Mouse (Mus musculus) MEL (cell line): Measurements from ENCODE around the gene Sdhc. TPM values are rescaled to one million over a fixed set of nuclear protein-coding genes. Genes with fewer than 3 reads are reported as not detected.
A peak's percentile ranks its signal among the peaks of the same experiment; 100 is the strongest.

Experiments
- DNase-seq: peaks from one replicate; pipeline ENCODE4 v3.0.0; 2011; ENCODE audit warnings: low read depth, low spot score
- H3K27ac ChIP-seq: 2 replicates; pipeline ENCODE4 v1.5.1; 2012; ENCODE audit warnings: low read depth, mild to moderate bottlenecking, control low read depth, low read length, moderate library complexity; ENCODE audit not compliant: control insufficient read depth
- H3K27me3 ChIP-seq, 2 experiments: fragments of 150-350 bp in 1 of 2; sonication (generic) in 1 of 2; 2 replicates each; pipeline ENCODE4 v1.6.1; 2012; ENCODE audit warnings: low read length in 2 of 2, mild to moderate bottlenecking in 2 of 2, improper control_type of control experiment in 1 of 2, moderate library complexity in 1 of 2; ENCODE audit not compliant: insufficient read depth in 2 of 2, control insufficient read depth in 1 of 2
- H3K36me3 ChIP-seq, 2 experiments: 2 replicates each; pipeline ENCODE4 v1.6.1; 2012 to 2014; ENCODE audit warnings: low read length in 2 of 2, improper control_type of control experiment in 1 of 2, inconsistent platforms in 1 of 2, mild to moderate bottlenecking in 1 of 2; ENCODE audit not compliant: insufficient read depth in 2 of 2, control insufficient read depth in 1 of 2
- H3K4me1 ChIP-seq, 2 experiments: fragments of 150-350 bp in 1 of 2; sonication (generic) in 1 of 2; 2 replicates each; pipeline ENCODE4 v1.6.1; 2012; ENCODE audit warnings: low read length in 2 of 2, improper control_type of control experiment in 1 of 2, mild to moderate bottlenecking in 1 of 2; ENCODE audit not compliant: insufficient read depth in 2 of 2, control insufficient read depth in 1 of 2
- H3K4me3 ChIP-seq, 2 experiments: fragments of 150-350 bp in 1 of 2; sonication (generic) in 1 of 2; 2 replicates each; pipeline ENCODE4 v1.5.1; 2012; ENCODE audit warnings: low read depth in 2 of 2, low read length in 2 of 2, mild to moderate bottlenecking in 2 of 2, moderate library complexity in 2 of 2, control low read depth in 1 of 2, improper control_type of control experiment in 1 of 2; ENCODE audit not compliant: control insufficient read depth in 1 of 2, insufficient read depth in 1 of 2
- H3K79me2 ChIP-seq: 2 replicates; pipeline ENCODE4 v1.6.1; 2012; ENCODE audit warnings: mild to moderate bottlenecking, low read length, moderate library complexity; ENCODE audit not compliant: control insufficient read depth, poor library complexity, insufficient read depth
- H3K9ac ChIP-seq: 2 replicates; pipeline ENCODE4 v1.6.1; 2012; ENCODE audit warnings: low read depth, mild to moderate bottlenecking, control low read depth, low read length, moderate library complexity; ENCODE audit not compliant: control insufficient read depth, poor library complexity, severe bottlenecking
- H3K9me3 ChIP-seq: fragments of 150-350 bp; sonication (generic); replicated peaks from 2 replicates; pipeline ENCODE4 v1.6.1; 2012; ENCODE audit warnings: mild to moderate bottlenecking, low read length, improper control_type of control experiment, moderate library complexity; ENCODE audit not compliant: insufficient read depth
- BHLHE40 ChIP-seq: IDR thresholded peaks from 2 replicates; pipeline ENCODE4 v1.6.1; 2012; ENCODE audit warnings: low read depth, mild to moderate bottlenecking, inconsistent platforms, low read length, improper control_type of control experiment, borderline replicate concordance
- CHD1 ChIP-seq: IDR thresholded peaks from 2 replicates; pipeline ENCODE4 v1.6.1; 2012; ENCODE audit warnings: low read depth, mild to moderate bottlenecking, inconsistent platforms, low read length, improper control_type of control experiment
- CHD2 ChIP-seq: IDR thresholded peaks from 2 replicates; pipeline ENCODE4 v1.6.1; 2011; ENCODE audit warnings: low read length, improper control_type of control experiment
- CTCF ChIP-seq, 3 experiments: IDR thresholded peaks in 2 of 3; conservative IDR thresholded peaks in 1 of 3; 2 replicates each; pipeline ENCODE4 v1.5.1; 2011 to 2012; ENCODE audit warnings: low read length in 3 of 3, low read depth in 2 of 3, mild to moderate bottlenecking in 2 of 3, improper control_type of control experiment in 1 of 3, inconsistent platforms in 1 of 3, mixed read lengths in 1 of 3, moderate library complexity in 1 of 3; ENCODE audit not compliant: control insufficient read depth in 1 of 3, insufficient read depth in 1 of 3, poor library complexity in 1 of 3, severe bottlenecking in 1 of 3
- E2F4 ChIP-seq: IDR thresholded peaks from 2 replicates; pipeline ENCODE4 v1.6.1; 2011; ENCODE audit warnings: low read depth, low read length, improper control_type of control experiment, borderline replicate concordance
- ELF1 ChIP-seq: IDR thresholded peaks from 2 replicates; pipeline ENCODE4 v1.6.1; 2014; ENCODE audit warnings: low read depth, mild to moderate bottlenecking, inconsistent platforms, low read length, improper control_type of control experiment, moderate library complexity
- EP300 ChIP-seq, 2 experiments: IDR thresholded peaks; 2 replicates each; pipeline ENCODE4 v1.6.1; 2011; ENCODE audit warnings: improper control_type of control experiment in 2 of 2, low read length in 2 of 2, low read depth in 1 of 2, mild to moderate bottlenecking in 1 of 2
- ETS1 ChIP-seq: IDR thresholded peaks from 2 replicates; pipeline ENCODE4 v1.6.1; 2012; ENCODE audit warnings: low read depth, mild to moderate bottlenecking, inconsistent platforms, low read length, improper control_type of control experiment, moderate library complexity
- GABPA ChIP-seq: IDR thresholded peaks from 2 replicates; pipeline ENCODE4 v1.6.1; 2012; ENCODE audit warnings: low read depth, mild to moderate bottlenecking, inconsistent platforms, low read length, improper control_type of control experiment, moderate library complexity
- GATA1 ChIP-seq: IDR thresholded peaks from 2 replicates; pipeline ENCODE4 v1.6.1; 2011; ENCODE audit warnings: low read depth, low read length, improper control_type of control experiment
- HCFC1 ChIP-seq: IDR thresholded peaks from 2 replicates; pipeline ENCODE4 v1.6.1; 2012; ENCODE audit warnings: low read depth, mild to moderate bottlenecking, inconsistent platforms, low read length, improper control_type of control experiment, moderate library complexity
- JUND ChIP-seq: IDR thresholded peaks from 2 replicates; pipeline ENCODE4 v1.6.1; 2011; ENCODE audit warnings: low read depth, mild to moderate bottlenecking, improper control_type of control experiment, low read length
- KAT2A ChIP-seq: conservative IDR thresholded peaks from 2 replicates; pipeline ENCODE4 v1.6.1; 2012; ENCODE audit warnings: low read depth, low read length, improper control_type of control experiment, inconsistent platforms
- MAFK ChIP-seq: IDR thresholded peaks from 2 replicates; pipeline ENCODE4 v1.6.1; 2011; ENCODE audit warnings: low read depth, mild to moderate bottlenecking, low read length, improper control_type of control experiment, borderline replicate concordance
- MAX ChIP-seq: IDR thresholded peaks from 2 replicates; pipeline ENCODE4 v1.6.1; 2011; ENCODE audit warnings: low read length, improper control_type of control experiment
- MAZ ChIP-seq: IDR thresholded peaks from 2 replicates; pipeline ENCODE4 v1.6.1; 2012; ENCODE audit warnings: low read depth, mild to moderate bottlenecking, inconsistent platforms, low read length, improper control_type of control experiment
- MEF2A ChIP-seq: IDR thresholded peaks from 2 replicates; pipeline ENCODE4 v1.6.1; 2014; ENCODE audit warnings: low read depth, mild to moderate bottlenecking, inconsistent platforms, low read length, improper control_type of control experiment; ENCODE audit not compliant: poor library complexity, insufficient replicate concordance, severe bottlenecking; ENCODE audit errors: extremely low read depth
- MXI1 ChIP-seq: IDR thresholded peaks from 2 replicates; pipeline ENCODE4 v1.6.1; 2011; ENCODE audit warnings: mild to moderate bottlenecking, low read depth, low read length, improper control_type of control experiment
- MYB ChIP-seq: IDR thresholded peaks from 2 replicates; pipeline ENCODE4 v1.6.1; 2011; ENCODE audit warnings: mild to moderate bottlenecking, low read depth, low read length, improper control_type of control experiment
- MYC ChIP-seq: IDR thresholded peaks from 2 replicates; pipeline ENCODE4 v1.6.1; 2011; ENCODE audit warnings: low read depth, mild to moderate bottlenecking, low read length, improper control_type of control experiment, moderate library complexity
- NELFE ChIP-seq: IDR thresholded peaks from 2 replicates; pipeline ENCODE4 v1.6.1; 2011; ENCODE audit warnings: low read depth, low read length, improper control_type of control experiment
- NRF1 ChIP-seq: IDR thresholded peaks from 2 replicates; pipeline ENCODE4 v1.6.1; 2014; ENCODE audit warnings: low read depth, mild to moderate bottlenecking, inconsistent platforms, low read length, improper control_type of control experiment, moderate library complexity; ENCODE audit not compliant: poor library complexity, insufficient read depth, severe bottlenecking
- POLR2A ChIP-seq, 2 experiments: IDR thresholded peaks; 2 replicates each; pipeline ENCODE4 v1.6.1; 2011 to 2012; ENCODE audit warnings: low read length in 2 of 2, mild to moderate bottlenecking in 2 of 2, control low read depth in 1 of 2, improper control_type of control experiment in 1 of 2, low read depth in 1 of 2, moderate library complexity in 1 of 2; ENCODE audit not compliant: control insufficient read depth in 1 of 2, insufficient read depth in 1 of 2, poor library complexity in 1 of 2
- POLR2AphosphoS2 ChIP-seq: IDR thresholded peaks from 2 replicates; pipeline ENCODE4 v1.6.1; 2011; ENCODE audit warnings: low read length, improper control_type of control experiment
- POLR2AphosphoS5 ChIP-seq: IDR thresholded peaks from 2 replicates; pipeline ENCODE4 v1.6.1; 2012; ENCODE audit warnings: low read depth, borderline replicate concordance, mild to moderate bottlenecking, inconsistent platforms, low read length, moderate library complexity, mixed read lengths
- RAD21 ChIP-seq: IDR thresholded peaks from 2 replicates; pipeline ENCODE4 v1.6.1; 2011; ENCODE audit warnings: mild to moderate bottlenecking, low read depth, low read length, improper control_type of control experiment
- RCOR1 ChIP-seq: IDR thresholded peaks from 2 replicates; pipeline ENCODE4 v1.6.1; 2012; ENCODE audit warnings: low read depth, mild to moderate bottlenecking, inconsistent platforms, low read length, improper control_type of control experiment
- SIN3A ChIP-seq: IDR thresholded peaks from 2 replicates; pipeline ENCODE4 v1.6.1; 2012; ENCODE audit warnings: low read length, improper control_type of control experiment, inconsistent platforms
- TBP ChIP-seq: IDR thresholded peaks from 2 replicates; pipeline ENCODE4 v1.8.0; 2011; ENCODE audit warnings: low read depth, low read length, improper control_type of control experiment
- TCF12 ChIP-seq: IDR thresholded peaks from 2 replicates; pipeline ENCODE4 v1.6.1; 2014; ENCODE audit warnings: low read depth, mild to moderate bottlenecking, inconsistent platforms, low read length, improper control_type of control experiment, moderate library complexity
- UBTF ChIP-seq: IDR thresholded peaks from 2 replicates; pipeline ENCODE4 v1.6.1; 2012; ENCODE audit warnings: low read depth, mild to moderate bottlenecking, inconsistent platforms, low read length, improper control_type of control experiment, moderate library complexity, borderline replicate concordance; ENCODE audit not compliant: insufficient read depth
- USF1 ChIP-seq: IDR thresholded peaks from 2 replicates; pipeline ENCODE4 v1.6.1; 2014; ENCODE audit warnings: low read depth, mild to moderate bottlenecking, inconsistent platforms, low read length, improper control_type of control experiment, moderate library complexity
- USF2 ChIP-seq, 2 experiments: IDR thresholded peaks; 2 replicates each; pipeline ENCODE4 v1.6.1; 2011 to 2012; ENCODE audit warnings: improper control_type of control experiment in 2 of 2, low read length in 2 of 2, borderline replicate concordance in 1 of 2, inconsistent platforms in 1 of 2, low read depth in 1 of 2, mild to moderate bottlenecking in 1 of 2; ENCODE audit not compliant: insufficient read depth in 1 of 2
- ZC3H11A ChIP-seq: IDR thresholded peaks from 2 replicates; pipeline ENCODE4 v1.6.1; 2012; ENCODE audit warnings: low read depth, mild to moderate bottlenecking, inconsistent platforms, low read length, improper control_type of control experiment
- ZKSCAN1 ChIP-seq: IDR thresholded peaks from 2 replicates; pipeline ENCODE4 v1.6.1; 2012; ENCODE audit warnings: low read depth, mild to moderate bottlenecking, inconsistent platforms, low read length, improper control_type of control experiment, moderate library complexity
- ZMIZ1 ChIP-seq: IDR thresholded peaks from 2 replicates; pipeline ENCODE4 v1.6.1; 2012; ENCODE audit warnings: low read depth, mild to moderate bottlenecking, inconsistent platforms, low read length, improper control_type of control experiment, moderate library complexity
- ZNF384 ChIP-seq: IDR thresholded peaks from 2 replicates; pipeline ENCODE4 v1.6.1; 2012; ENCODE audit warnings: low read depth, mild to moderate bottlenecking, inconsistent platforms, low read length, improper control_type of control experiment
- polyA plus RNA-seq, 2 experiments: library from polyadenylated mRNA; stranded (reverse) in 1 of 2; unstranded in 1 of 2; fragments of >175 nt in 1 of 2; fragments of >200 nt in 1 of 2; gene quantifications; 2 replicates each; pipeline versions ENCODE4 v1.2.1 to v1.2.4; 2012; ENCODE audit warnings: low replicate concordance in 2 of 2, low read depth in 1 of 2; ENCODE audit not compliant: insufficient read length in 2 of 2, insufficient read depth in 1 of 2, missing spikeins in 1 of 2
- total RNA-seq: library from RNA; depleted of rRNA; stranded (reverse); fragments of 300-350 nt; gene quantifications from 2 replicates; pipeline ENCODE4 v1.2.3, GENCODE M21; 2012

Sdhc gene
- total and polyA plus RNA-seq, 3 experiments, result 79.4 to 224 TPM; not detected in 1

GRCm38 (mm10) chr1:171097612-171098011 lies 52.8 kb downstream of the Sdhc start:
- Histone ChIP-seq H3K4me3 (peak overlapping the region in 1 of 2 experiments; percentile 25; a peak in 2 of 4 replicates), H3K9ac (no peak overlapping the region), H3K27me3 (no peaks in the 10 kb centered on the region), H3K36me3 (peaks cover 0 to 13% of the 10 kb centered on the region in 2 experiments; a peak in 2 of 4 replicates), H3K9me3 (no peaks in the 10 kb centered on the region), H3K27ac (peak overlapping the region; percentile 64), H3K79me2 (no peaks in the 10 kb centered on the region; the same call in 1 of the 2 replicates), H3K4me1 (peaks cover 0 to 18% of the 10 kb centered on the region in 2 experiments; a peak in 3 of 4 replicates)
- DNase-seq, result peak; percentile 77
- TF ChIP-seq POLR2AphosphoS5, result no peak
- peak; percentile 78 for TF ChIP-seq ETS1
- peak; percentile 81 for TF ChIP-seq TCF12
- TF ChIP-seq USF1, result no peak
- no peak for TF ChIP-seq ELF1
- TF ChIP-seq SIN3A, result 0 out of 2 replicates have a peak, but pooled peaks have one; percentile 34
- no peak for TF ChIP-seq CTCF (IDR thresholded peaks at IDR 0.05 in 2 of 3, conservative IDR thresholded peaks at IDR 0.05 in 1 of 3; ENCODE audit: control insufficient read depth in 1 of 3, insufficient read depth in 1 of 3, low read depth in 2 of 3, low read length in 3 of 3, poor library complexity in 1 of 3, severe bottlenecking in 1 of 3)
- no peak for TF ChIP-seq NRF1
- peak in 1 of 2 experiments; percentile 82; a peak in 3 of 4 replicates for TF ChIP-seq EP300 (IDR thresholded peaks at IDR 0.05; ENCODE audit: low read depth in 1 of 2, low read length in 2 of 2)
- TF ChIP-seq HCFC1, result no peak
- no peak for TF ChIP-seq CHD2
- no peak for TF ChIP-seq POLR2AphosphoS2
- no peak for TF ChIP-seq NELFE
- TF ChIP-seq RCOR1, result 0 out of 2 replicates have a peak, but pooled peaks have one; percentile 22
- TF ChIP-seq POLR2A (IDR thresholded peaks at IDR 0.05; ENCODE audit: control insufficient read depth in 1 of 2, insufficient read depth in 1 of 2, low read depth in 1 of 2, low read length in 2 of 2, poor library complexity in 1 of 2), result no peak
- TF ChIP-seq E2F4, result no peak
- TF ChIP-seq RAD21, result no peak
- TF ChIP-seq JUND, result no peak
- TF ChIP-seq MYC, result 0 out of 2 replicates have a peak, but pooled peaks have one; percentile 25
- no peak for TF ChIP-seq CHD1
- no peak for TF ChIP-seq UBTF
- no peak for TF ChIP-seq GABPA
- peak; percentile 69 for TF ChIP-seq MYB
- no peak for TF ChIP-seq MXI1
- TF ChIP-seq MEF2A, result no peak
- TF ChIP-seq ZC3H11A, result no peak
- no peak for TF ChIP-seq ZKSCAN1
- TF ChIP-seq MAFK, result no peak
- no peak for TF ChIP-seq MAX
- 0 out of 2 replicates have a peak, but pooled peaks have one; percentile 11 for TF ChIP-seq MAZ
- TF ChIP-seq ZMIZ1, result no peak
- TF ChIP-seq ZNF384, result no peak
- peak; percentile 95 for TF ChIP-seq GATA1
- TF ChIP-seq TBP, result peak; percentile 34; the same call in 1 of the 2 replicates
- TF ChIP-seq BHLHE40, result no peak
- no peak for TF ChIP-seq KAT2A
- no peak for TF ChIP-seq USF2 (IDR thresholded peaks at IDR 0.05; ENCODE audit: borderline replicate concordance in 1 of 2, insufficient read depth in 1 of 2, low read depth in 1 of 2, low read length in 2 of 2)
